Mouse (Mus musculus) MEL (cell line): Measurements from ENCODE around the gene Ager. TPM values are rescaled to one million over a fixed set of nuclear protein-coding genes. Genes with fewer than 3 reads are reported as not detected.

Experiments
- DNase-seq: peaks from one replicate; pipeline ENCODE4 v3.0.0; 2011; ENCODE audit warnings: low read depth, low spot score
- H3K27ac ChIP-seq: 2 replicates; pipeline ENCODE4 v1.5.1; 2012; ENCODE audit warnings: low read depth, mild to moderate bottlenecking, control low read depth, low read length, moderate library complexity; ENCODE audit not compliant: control insufficient read depth
- H3K27me3 ChIP-seq, 2 experiments: fragments of 150-350 bp in 1 of 2; sonication (generic) in 1 of 2; 2 replicates each; pipeline ENCODE4 v1.6.1; 2012; ENCODE audit warnings: low read length in 2 of 2, mild to moderate bottlenecking in 2 of 2, improper control_type of control experiment in 1 of 2, moderate library complexity in 1 of 2; ENCODE audit not compliant: insufficient read depth in 2 of 2, control insufficient read depth in 1 of 2
- H3K36me3 ChIP-seq, 2 experiments: 2 replicates each; pipeline ENCODE4 v1.6.1; 2012 to 2014; ENCODE audit warnings: low read length in 2 of 2, improper control_type of control experiment in 1 of 2, inconsistent platforms in 1 of 2, mild to moderate bottlenecking in 1 of 2; ENCODE audit not compliant: insufficient read depth in 2 of 2, control insufficient read depth in 1 of 2
- H3K4me1 ChIP-seq, 2 experiments: fragments of 150-350 bp in 1 of 2; sonication (generic) in 1 of 2; 2 replicates each; pipeline ENCODE4 v1.6.1; 2012; ENCODE audit warnings: low read length in 2 of 2, improper control_type of control experiment in 1 of 2, mild to moderate bottlenecking in 1 of 2; ENCODE audit not compliant: insufficient read depth in 2 of 2, control insufficient read depth in 1 of 2
- H3K4me3 ChIP-seq, 2 experiments: fragments of 150-350 bp in 1 of 2; sonication (generic) in 1 of 2; 2 replicates each; pipeline ENCODE4 v1.5.1; 2012; ENCODE audit warnings: low read depth in 2 of 2, low read length in 2 of 2, mild to moderate bottlenecking in 2 of 2, moderate library complexity in 2 of 2, control low read depth in 1 of 2, improper control_type of control experiment in 1 of 2; ENCODE audit not compliant: control insufficient read depth in 1 of 2, insufficient read depth in 1 of 2
- H3K79me2 ChIP-seq: 2 replicates; pipeline ENCODE4 v1.6.1; 2012; ENCODE audit warnings: mild to moderate bottlenecking, low read length, moderate library complexity; ENCODE audit not compliant: control insufficient read depth, poor library complexity, insufficient read depth
- H3K9ac ChIP-seq: 2 replicates; pipeline ENCODE4 v1.6.1; 2012; ENCODE audit warnings: low read depth, mild to moderate bottlenecking, control low read depth, low read length, moderate library complexity; ENCODE audit not compliant: control insufficient read depth, poor library complexity, severe bottlenecking
- H3K9me3 ChIP-seq: fragments of 150-350 bp; sonication (generic); replicated peaks from 2 replicates; pipeline ENCODE4 v1.6.1; 2012; ENCODE audit warnings: mild to moderate bottlenecking, low read length, improper control_type of control experiment, moderate library complexity; ENCODE audit not compliant: insufficient read depth
- CHD1 ChIP-seq: IDR thresholded peaks from 2 replicates; pipeline ENCODE4 v1.6.1; 2012; ENCODE audit warnings: low read depth, mild to moderate bottlenecking, inconsistent platforms, low read length, improper control_type of control experiment
- CHD2 ChIP-seq: IDR thresholded peaks from 2 replicates; pipeline ENCODE4 v1.6.1; 2011; ENCODE audit warnings: low read length, improper control_type of control experiment
- CTCF ChIP-seq, 3 experiments: IDR thresholded peaks in 2 of 3; conservative IDR thresholded peaks in 1 of 3; 2 replicates each; pipeline ENCODE4 v1.5.1; 2011 to 2012; ENCODE audit warnings: low read length in 3 of 3, low read depth in 2 of 3, mild to moderate bottlenecking in 2 of 3, improper control_type of control experiment in 1 of 3, inconsistent platforms in 1 of 3, mixed read lengths in 1 of 3, moderate library complexity in 1 of 3; ENCODE audit not compliant: control insufficient read depth in 1 of 3, insufficient read depth in 1 of 3, poor library complexity in 1 of 3, severe bottlenecking in 1 of 3
- ETS1 ChIP-seq: IDR thresholded peaks from 2 replicates; pipeline ENCODE4 v1.6.1; 2012; ENCODE audit warnings: low read depth, mild to moderate bottlenecking, inconsistent platforms, low read length, improper control_type of control experiment, moderate library complexity
- GABPA ChIP-seq: IDR thresholded peaks from 2 replicates; pipeline ENCODE4 v1.6.1; 2012; ENCODE audit warnings: low read depth, mild to moderate bottlenecking, inconsistent platforms, low read length, improper control_type of control experiment, moderate library complexity
- HCFC1 ChIP-seq: IDR thresholded peaks from 2 replicates; pipeline ENCODE4 v1.6.1; 2012; ENCODE audit warnings: low read depth, mild to moderate bottlenecking, inconsistent platforms, low read length, improper control_type of control experiment, moderate library complexity
- JUND ChIP-seq: IDR thresholded peaks from 2 replicates; pipeline ENCODE4 v1.6.1; 2011; ENCODE audit warnings: low read depth, mild to moderate bottlenecking, improper control_type of control experiment, low read length
- MAFK ChIP-seq: IDR thresholded peaks from 2 replicates; pipeline ENCODE4 v1.6.1; 2011; ENCODE audit warnings: low read depth, mild to moderate bottlenecking, low read length, improper control_type of control experiment, borderline replicate concordance
- MAX ChIP-seq: IDR thresholded peaks from 2 replicates; pipeline ENCODE4 v1.6.1; 2011; ENCODE audit warnings: low read length, improper control_type of control experiment
- MEF2A ChIP-seq: IDR thresholded peaks from 2 replicates; pipeline ENCODE4 v1.6.1; 2014; ENCODE audit warnings: low read depth, mild to moderate bottlenecking, inconsistent platforms, low read length, improper control_type of control experiment; ENCODE audit not compliant: poor library complexity, insufficient replicate concordance, severe bottlenecking; ENCODE audit errors: extremely low read depth
- MXI1 ChIP-seq: IDR thresholded peaks from 2 replicates; pipeline ENCODE4 v1.6.1; 2011; ENCODE audit warnings: mild to moderate bottlenecking, low read depth, low read length, improper control_type of control experiment
- MYB ChIP-seq: IDR thresholded peaks from 2 replicates; pipeline ENCODE4 v1.6.1; 2011; ENCODE audit warnings: mild to moderate bottlenecking, low read depth, low read length, improper control_type of control experiment
- NRF1 ChIP-seq: IDR thresholded peaks from 2 replicates; pipeline ENCODE4 v1.6.1; 2014; ENCODE audit warnings: low read depth, mild to moderate bottlenecking, inconsistent platforms, low read length, improper control_type of control experiment, moderate library complexity; ENCODE audit not compliant: poor library complexity, insufficient read depth, severe bottlenecking
- POLR2A ChIP-seq, 2 experiments: IDR thresholded peaks; 2 replicates each; pipeline ENCODE4 v1.6.1; 2011 to 2012; ENCODE audit warnings: low read length in 2 of 2, mild to moderate bottlenecking in 2 of 2, control low read depth in 1 of 2, improper control_type of control experiment in 1 of 2, low read depth in 1 of 2, moderate library complexity in 1 of 2; ENCODE audit not compliant: control insufficient read depth in 1 of 2, insufficient read depth in 1 of 2, poor library complexity in 1 of 2
- POLR2AphosphoS2 ChIP-seq: IDR thresholded peaks from 2 replicates; pipeline ENCODE4 v1.6.1; 2011; ENCODE audit warnings: low read length, improper control_type of control experiment
- POLR2AphosphoS5 ChIP-seq: IDR thresholded peaks from 2 replicates; pipeline ENCODE4 v1.6.1; 2012; ENCODE audit warnings: low read depth, borderline replicate concordance, mild to moderate bottlenecking, inconsistent platforms, low read length, moderate library complexity, mixed read lengths
- RAD21 ChIP-seq: IDR thresholded peaks from 2 replicates; pipeline ENCODE4 v1.6.1; 2011; ENCODE audit warnings: mild to moderate bottlenecking, low read depth, low read length, improper control_type of control experiment
- SIN3A ChIP-seq: IDR thresholded peaks from 2 replicates; pipeline ENCODE4 v1.6.1; 2012; ENCODE audit warnings: low read length, improper control_type of control experiment, inconsistent platforms
- SMC3 ChIP-seq: IDR thresholded peaks from 2 replicates; pipeline ENCODE4 v1.6.1; 2011; ENCODE audit warnings: low read depth, low read length, improper control_type of control experiment
- TBP ChIP-seq: IDR thresholded peaks from 2 replicates; pipeline ENCODE4 v1.8.0; 2011; ENCODE audit warnings: low read depth, low read length, improper control_type of control experiment
- TCF12 ChIP-seq: IDR thresholded peaks from 2 replicates; pipeline ENCODE4 v1.6.1; 2014; ENCODE audit warnings: low read depth, mild to moderate bottlenecking, inconsistent platforms, low read length, improper control_type of control experiment, moderate library complexity
- UBTF ChIP-seq: IDR thresholded peaks from 2 replicates; pipeline ENCODE4 v1.6.1; 2012; ENCODE audit warnings: low read depth, mild to moderate bottlenecking, inconsistent platforms, low read length, improper control_type of control experiment, moderate library complexity, borderline replicate concordance; ENCODE audit not compliant: insufficient read depth
- USF1 ChIP-seq: IDR thresholded peaks from 2 replicates; pipeline ENCODE4 v1.6.1; 2014; ENCODE audit warnings: low read depth, mild to moderate bottlenecking, inconsistent platforms, low read length, improper control_type of control experiment, moderate library complexity
- USF2 ChIP-seq, 2 experiments: IDR thresholded peaks; 2 replicates each; pipeline ENCODE4 v1.6.1; 2011 to 2012; ENCODE audit warnings: improper control_type of control experiment in 2 of 2, low read length in 2 of 2, borderline replicate concordance in 1 of 2, inconsistent platforms in 1 of 2, low read depth in 1 of 2, mild to moderate bottlenecking in 1 of 2; ENCODE audit not compliant: insufficient read depth in 1 of 2
- ZC3H11A ChIP-seq: IDR thresholded peaks from 2 replicates; pipeline ENCODE4 v1.6.1; 2012; ENCODE audit warnings: low read depth, mild to moderate bottlenecking, inconsistent platforms, low read length, improper control_type of control experiment
- ZKSCAN1 ChIP-seq: IDR thresholded peaks from 2 replicates; pipeline ENCODE4 v1.6.1; 2012; ENCODE audit warnings: low read depth, mild to moderate bottlenecking, inconsistent platforms, low read length, improper control_type of control experiment, moderate library complexity
- ZMIZ1 ChIP-seq: IDR thresholded peaks from 2 replicates; pipeline ENCODE4 v1.6.1; 2012; ENCODE audit warnings: low read depth, mild to moderate bottlenecking, inconsistent platforms, low read length, improper control_type of control experiment, moderate library complexity
- ZNF384 ChIP-seq: IDR thresholded peaks from 2 replicates; pipeline ENCODE4 v1.6.1; 2012; ENCODE audit warnings: low read depth, mild to moderate bottlenecking, inconsistent platforms, low read length, improper control_type of control experiment
- polyA plus RNA-seq, 2 experiments: library from polyadenylated mRNA; stranded (reverse) in 1 of 2; unstranded in 1 of 2; fragments of >175 nt in 1 of 2; fragments of >200 nt in 1 of 2; gene quantifications; 2 replicates each; pipeline versions ENCODE4 v1.2.1 to v1.2.4; 2012; ENCODE audit warnings: low replicate concordance in 2 of 2, low read depth in 1 of 2; ENCODE audit not compliant: insufficient read length in 2 of 2, insufficient read depth in 1 of 2, missing spikeins in 1 of 2
- total RNA-seq: library from RNA; depleted of rRNA; stranded (reverse); fragments of 300-350 nt; gene quantifications from 2 replicates; pipeline ENCODE4 v1.2.3, GENCODE M21; 2012

Ager gene
- total and polyA plus RNA-seq, 3 experiments = 0.27 to 3.7 TPM; not detected in 1

GRCm38 (mm10) chr17:34626773-34627092 is 29.1 kb downstream of the Ager start:
- DNase-seq = peak; percentile 70
- Histone ChIP-seq H3K27ac (peak overlapping the region; percentile 84), H3K4me1 (peaks cover 2 to 38% of the 10 kb centered on the region in 2 experiments; a peak in 3 of 4 replicates), H3K27me3 (no peaks in the 10 kb centered on the region; a peak in 1 of 4 replicates), H3K79me2 (peaks cover 16% of the 10 kb centered on the region), H3K36me3 (peaks cover 0 to 21% of the 10 kb centered on the region in 2 experiments; a peak in 3 of 4 replicates), H3K4me3 (peak overlapping the region; percentile 91 to 92), H3K9me3 (no peaks in the 10 kb centered on the region), H3K9ac (peak overlapping the region; percentile 86)
- no peak for TF ChIP-seq TBP
- no peak; the same call in 1 of the 2 replicates for TF ChIP-seq MXI1
- peak in 2 of 3 experiments; percentile 34 to 46; a peak in 4 of 6 replicates for TF ChIP-seq CTCF (IDR thresholded peaks at IDR 0.05 in 2 of 3, conservative IDR thresholded peaks at IDR 0.05 in 1 of 3; ENCODE audit: control insufficient read depth in 1 of 3, insufficient read depth in 1 of 3, low read depth in 2 of 3, low read length in 3 of 3, poor library complexity in 1 of 3, severe bottlenecking in 1 of 3)
- TF ChIP-seq MAX = peak; percentile 7; the same call in 1 of the 2 replicates
- TF ChIP-seq SMC3 = peak; percentile 55
- TF ChIP-seq POLR2AphosphoS2 = no peak
- TF ChIP-seq NRF1 = no peak
- no peak; the same call in 1 of the 2 replicates for TF ChIP-seq ZC3H11A
- TF ChIP-seq RAD21 = peak; percentile 17

DNA sequence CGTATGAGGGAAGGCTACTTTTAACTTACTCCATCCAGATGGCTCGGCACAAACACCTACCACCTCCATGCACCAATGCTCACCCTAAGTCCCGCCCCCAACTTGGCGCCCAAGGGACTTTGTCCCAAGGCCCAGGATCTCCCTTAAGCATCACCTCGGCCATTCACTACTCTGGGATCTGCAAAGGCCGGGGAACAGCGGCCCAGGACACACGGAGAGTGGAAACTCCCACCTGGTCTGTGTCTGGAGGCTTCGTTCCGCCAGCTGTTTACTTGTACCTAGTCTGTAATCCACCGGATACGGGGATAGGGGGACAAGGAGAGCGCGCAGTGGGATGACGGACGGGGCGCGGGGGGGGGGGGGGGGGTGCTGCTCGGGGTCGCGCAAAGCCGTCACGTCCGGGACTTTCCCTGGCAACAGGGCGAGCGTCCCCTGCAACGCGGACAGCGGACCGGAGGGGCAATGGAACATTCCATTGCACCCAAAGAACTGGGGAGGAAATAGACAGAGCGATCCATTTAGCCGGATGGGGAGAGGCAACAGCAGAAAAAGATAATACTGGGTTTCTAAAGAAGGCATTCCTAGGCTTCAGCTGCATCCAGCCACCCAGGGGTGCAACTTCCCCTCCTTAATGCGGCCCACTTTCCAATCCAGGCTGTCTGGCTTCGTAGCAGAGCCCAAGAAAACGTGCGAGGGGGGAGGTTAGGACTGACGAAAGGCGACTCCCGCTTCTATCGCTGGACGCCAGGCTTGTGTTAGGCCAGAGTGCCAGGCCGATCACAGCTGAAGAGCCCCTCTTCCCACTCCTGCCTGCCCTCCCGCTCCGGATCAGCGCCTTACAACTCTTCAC is 29.7 kb downstream of the Ager start:
- peaks cover 2 to 34% of the 10 kb centered on the region in 2 experiments; a peak in 3 of 4 replicates for H3K4me1 ChIP-seq
- H3K27me3 ChIP-seq = no peaks in the 10 kb centered on the region; a peak in 1 of 4 replicates
- no peak for TF ChIP-seq NRF1
- no peak for TF ChIP-seq GABPA
- TF ChIP-seq POLR2A (IDR thresholded peaks at IDR 0.05; ENCODE audit: control insufficient read depth in 1 of 2, insufficient read depth in 1 of 2, low read depth in 1 of 2, low read length in 2 of 2, poor library complexity in 1 of 2) = peak; percentile 49 to 79; a peak in 3 of 4 replicates
- TF ChIP-seq MYB = no peak
- TF ChIP-seq MAX = peak; percentile 69
- no peak for TF ChIP-seq JUND
- no peak for TF ChIP-seq MEF2A
- TF ChIP-seq POLR2AphosphoS5 = no peak
- TF ChIP-seq ZMIZ1 = peak; percentile 45
- no peak for TF ChIP-seq USF2 (IDR thresholded peaks at IDR 0.05; ENCODE audit: borderline replicate concordance in 1 of 2, insufficient read depth in 1 of 2, low read depth in 1 of 2, low read length in 2 of 2)
- no peak for TF ChIP-seq ZC3H11A
- no peak for TF ChIP-seq ZNF384
- no peak for TF ChIP-seq UBTF
- no peak for TF ChIP-seq USF1
- no peak for TF ChIP-seq RAD21
- peak; percentile 87 for TF ChIP-seq HCFC1
- TF ChIP-seq MXI1 = peak; percentile 76
- peak; percentile 99 for TF ChIP-seq CHD1
- TF ChIP-seq CHD2 = no peak
- peak; percentile 97 for TF ChIP-seq SIN3A
- no peak for TF ChIP-seq ZKSCAN1
- TF ChIP-seq ETS1 = peak; percentile 66
- TF ChIP-seq MAFK = no peak
- peak; percentile 25; the same call in 1 of the 2 replicates for TF ChIP-seq TCF12

More for the DNA sequence above, 29.7 kb downstream of the Ager start:
- peaks cover 0 to 17% of the 10 kb centered on the region in 2 experiments; a peak in 3 of 4 replicates for H3K36me3 ChIP-seq
- H3K4me3 ChIP-seq = peak overlapping the region; percentile 91 to 92
- H3K9me3 ChIP-seq = no peaks in the 10 kb centered on the region
- peak overlapping the region; percentile 90 for H3K9ac ChIP-seq
- H3K79me2 ChIP-seq = peaks cover 16% of the 10 kb centered on the region
- H3K27ac ChIP-seq = peak overlapping the region; percentile 94
- DNase-seq = peak; percentile 97
